Mouse (Mus musculus) monocyte, adult 5-6 weeks (primary cell): ENCODE results near the gene Bco2. TPM values are rescaled to one million over a fixed set of nuclear protein-coding genes. Genes with fewer than 3 reads are reported as not detected.

Experiments used
- ATAC-seq: fragments of 153-309, 156-312 bp; replicated peaks from 2 replicates; pipeline ENCODE4 v1.8.0; 2017; ENCODE audit warnings: mild to moderate bottlenecking; ENCODE audit not compliant: low TSS enrichment, insufficient number of reproducible peaks, severe bottlenecking, poor library complexity, low FRiP score
- total RNA-seq: library from RNA; stranded (forward); fragments of 200-1000, 200-491, 200-594 nt; gene quantifications from 3 replicates; pipeline ENCODE4 v1.2.3, GENCODE M21; 2017

Gene Bco2
- total RNA-seq, 1 experiment from 2014 or later: 1.9 TPM

DNA sequence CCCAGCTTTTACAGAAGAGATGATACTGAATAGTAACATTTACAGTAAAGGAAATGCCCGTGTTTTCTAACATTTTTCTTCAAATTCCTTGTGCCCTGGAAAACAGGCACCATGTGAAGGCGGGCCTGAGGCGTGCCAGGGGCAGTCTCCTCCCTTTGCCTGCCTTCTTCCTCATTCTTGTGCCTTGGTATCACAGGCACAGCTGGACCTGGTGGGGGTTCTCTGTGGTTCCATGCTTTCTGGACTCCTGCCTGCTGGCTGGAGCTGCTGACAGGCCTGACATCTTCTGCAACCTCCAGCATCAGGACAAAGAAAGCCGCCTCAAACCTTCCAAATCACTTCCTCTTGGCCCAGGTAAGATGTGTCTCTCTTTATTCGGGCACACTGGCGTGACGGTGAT, 10.2 kb upstream of the Bco2 start:
- no peak for ATAC-seq

- no peak for ATAC-seq
Measured at GRCm38 (mm10) chr9:50561918-50562360, 7.0 kb upstream of the Bco2 start.

DNA sequence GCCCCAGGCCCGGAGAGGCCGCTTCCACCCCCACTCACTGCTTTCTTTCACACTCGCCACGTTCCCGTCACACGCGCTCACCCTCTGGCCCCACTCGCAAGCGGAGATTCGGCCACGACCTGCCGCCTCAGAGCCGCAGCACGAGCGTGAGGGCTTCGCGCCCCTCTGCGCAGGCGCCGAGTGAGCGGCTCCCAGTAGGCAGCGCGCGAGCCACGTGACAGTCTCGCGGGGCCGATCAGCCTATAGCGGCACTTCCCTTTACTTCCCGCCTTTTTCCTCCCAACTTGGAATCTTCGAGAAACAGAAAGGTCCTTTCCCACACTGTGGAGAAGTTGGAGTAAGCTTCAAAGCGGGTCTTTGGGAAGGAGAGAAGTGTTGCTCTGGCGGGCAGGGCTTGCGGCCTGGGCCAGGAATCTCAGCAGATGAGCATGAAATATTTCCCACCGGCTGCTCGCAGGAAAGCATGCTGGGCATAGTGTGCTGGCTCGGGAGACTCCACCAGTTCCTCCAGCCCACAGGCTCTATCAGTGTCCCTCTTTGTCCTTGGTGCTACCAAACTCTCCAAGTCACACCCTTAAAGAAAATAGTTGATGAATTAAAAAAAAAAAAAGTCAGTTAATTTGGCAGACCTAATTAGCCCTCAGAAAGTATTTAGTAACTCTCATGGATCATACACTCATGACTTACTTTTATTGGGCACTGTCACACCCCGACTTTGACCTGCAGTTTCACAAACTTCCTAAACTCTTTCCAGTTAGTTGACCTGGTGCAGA, 6.3 kb upstream of the Bco2 start, which contains the start of gene Tex12:
TSS of gene Tex12 (minus strand) at position 181 of the 773 bp plus-strand sequence.
- ATAC-seq: no peak

DNA sequence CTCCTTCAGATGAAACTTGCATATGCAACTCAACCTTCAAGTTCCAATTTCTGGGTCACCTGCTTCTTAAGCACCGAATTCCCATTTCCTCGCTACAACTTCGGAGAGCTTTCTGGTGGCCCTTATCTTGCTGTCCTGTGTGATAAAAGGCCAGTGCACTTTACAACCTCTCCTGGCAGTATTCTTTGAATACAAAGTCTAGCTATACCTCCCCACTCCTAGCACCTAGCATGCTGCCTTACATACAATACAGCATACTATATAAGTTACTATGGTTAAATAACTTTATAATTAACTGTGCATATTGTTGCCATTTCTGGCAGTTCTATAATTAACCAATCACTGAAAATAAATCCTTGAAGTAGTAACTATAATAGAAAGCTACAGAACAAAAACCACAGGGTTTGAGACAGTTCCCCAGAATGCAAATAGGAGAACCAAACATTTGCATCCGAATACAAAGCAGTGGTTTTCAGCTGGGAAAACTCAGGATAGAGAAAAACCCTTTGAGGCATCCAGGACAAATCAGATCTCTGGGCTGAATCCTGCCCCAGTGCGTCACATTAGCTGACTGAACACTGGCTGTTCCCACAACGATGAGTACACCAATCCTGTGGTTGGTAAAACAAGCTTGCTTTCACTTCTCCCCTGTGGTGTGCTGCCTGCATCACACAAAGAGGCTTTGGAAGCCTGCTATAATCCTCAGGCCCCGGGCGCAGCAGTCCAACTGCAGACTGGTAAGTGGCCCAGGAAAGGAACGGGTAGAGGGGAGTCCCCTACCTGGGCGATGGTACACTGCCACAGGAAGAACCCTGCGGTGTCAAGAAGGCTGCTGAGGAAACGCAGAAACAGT, 514 bp downstream of the Bco2 start, which contains the start of gene Il18:
TSS of gene Il18 (plus strand) at position 587 of the 853 bp plus-strand sequence.
- peak; percentile 95 for ATAC-seq

DNA sequence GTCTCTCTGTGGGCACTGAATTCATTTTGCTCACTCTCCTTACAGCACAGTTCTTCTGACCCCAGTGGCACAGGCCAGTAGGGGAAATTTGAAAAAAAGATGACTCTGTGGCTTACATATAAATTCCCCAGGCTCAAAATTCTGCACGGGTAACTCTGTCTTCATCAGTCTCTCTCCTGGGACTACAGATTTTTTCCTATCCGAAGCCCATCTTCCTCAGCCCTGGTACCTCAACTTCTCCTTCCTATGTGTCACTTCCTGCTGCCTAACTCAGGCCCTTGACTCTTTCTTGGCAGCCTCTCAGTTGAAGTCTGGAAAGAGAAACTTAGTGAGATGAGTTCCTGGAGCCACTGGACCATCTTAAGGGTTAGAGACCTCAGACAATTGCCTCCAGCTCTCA, 1.4 kb downstream of the Bco2 start:
- no peak for ATAC-seq

DNA sequence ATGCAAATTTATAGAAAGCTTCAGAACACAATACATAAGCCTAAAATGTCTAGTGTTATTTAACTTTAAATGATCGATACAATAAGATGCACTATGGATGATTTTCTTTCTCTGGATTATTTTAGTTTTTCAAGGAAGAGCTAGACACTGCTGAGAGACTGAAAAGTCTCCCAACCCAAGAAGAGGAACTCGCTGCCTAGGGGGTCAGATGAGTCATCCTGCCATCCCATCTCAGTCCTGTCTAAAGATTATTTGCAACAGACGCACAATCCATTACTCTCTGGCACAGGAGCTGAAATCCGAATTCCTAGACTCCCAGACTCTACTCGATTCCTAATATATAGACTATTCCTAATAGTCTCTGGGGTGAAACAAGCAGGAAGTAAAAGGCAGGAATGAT, 2.8 kb downstream of the Bco2 start:
- ATAC-seq: no peak

GRCm38 (mm10) chr9:50548936-50549335, 6.0 kb downstream of the Bco2 start:
- no peak for ATAC-seq

DNA sequence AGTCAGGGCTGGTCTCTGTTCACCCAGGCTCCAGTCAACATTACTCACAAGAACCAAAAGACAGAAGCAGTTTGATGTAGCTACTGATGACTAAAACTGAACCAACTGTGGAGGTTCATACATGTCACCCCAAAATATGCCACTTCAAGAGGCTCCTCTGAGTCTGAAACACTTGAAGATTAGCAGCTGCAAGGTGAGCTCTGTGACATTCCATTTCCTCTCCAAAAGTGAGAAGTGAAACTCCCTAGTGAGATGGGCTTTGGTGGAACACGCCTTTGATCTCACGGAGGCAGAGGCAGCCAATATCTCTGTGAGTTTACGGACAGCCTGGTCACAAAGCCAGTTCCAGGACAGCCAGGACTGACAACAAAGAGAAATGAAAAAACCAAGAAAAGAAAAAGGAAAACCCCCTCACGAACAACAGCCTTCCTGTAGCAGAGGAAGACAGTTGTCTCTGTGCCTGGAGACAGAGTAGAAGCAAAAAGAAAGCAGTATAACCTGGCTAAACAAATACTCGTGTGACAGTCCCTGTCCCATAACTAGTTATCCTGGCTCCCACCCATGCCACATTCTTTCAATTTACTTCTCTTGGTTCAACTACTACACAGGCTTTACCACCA, 7.0 kb downstream of the Bco2 start:
- ATAC-seq: 0 out of 2 replicates have a peak, but pooled peaks have one; percentile 61

DNA sequence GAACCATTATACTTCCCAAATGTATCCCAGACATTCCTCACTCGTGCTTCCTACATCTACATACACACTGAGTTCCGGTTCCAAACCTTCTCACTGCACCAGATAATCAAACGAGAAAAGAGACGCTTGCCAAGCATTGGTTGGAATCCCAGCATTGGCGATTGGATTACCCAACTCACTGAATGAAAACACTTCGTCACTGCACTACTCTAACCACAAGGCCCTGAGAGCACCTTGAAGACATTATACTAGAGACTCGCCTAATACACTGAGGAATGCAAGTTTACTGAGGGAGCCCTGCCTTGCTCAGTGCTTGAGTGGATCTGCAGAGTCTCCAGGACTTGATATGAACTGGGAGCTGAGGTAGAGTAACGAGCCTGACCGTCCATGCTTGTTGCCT, 12.6 kb downstream of the Bco2 start:
- ATAC-seq: no peak

DNA sequence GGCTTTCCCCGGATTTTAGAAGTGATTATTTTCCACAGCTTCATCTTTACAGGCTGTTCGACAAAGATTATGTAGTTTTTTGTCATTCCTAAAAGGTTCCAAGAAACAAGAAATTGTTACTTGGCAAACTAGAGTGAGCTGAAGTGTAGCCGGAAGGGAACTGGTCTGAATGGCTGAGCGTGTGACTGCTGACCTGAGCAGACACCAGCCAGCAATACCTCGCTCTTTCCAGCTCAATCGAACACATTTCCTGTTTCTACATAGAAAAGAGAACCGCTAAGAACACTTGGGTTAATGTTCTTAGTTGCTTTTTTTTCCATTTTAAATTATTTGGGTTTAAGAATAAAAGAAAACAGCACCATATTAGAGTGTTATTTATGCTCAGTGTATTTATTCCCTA, 14.8 kb downstream of the Bco2 start:
- ATAC-seq: no peak

DNA sequence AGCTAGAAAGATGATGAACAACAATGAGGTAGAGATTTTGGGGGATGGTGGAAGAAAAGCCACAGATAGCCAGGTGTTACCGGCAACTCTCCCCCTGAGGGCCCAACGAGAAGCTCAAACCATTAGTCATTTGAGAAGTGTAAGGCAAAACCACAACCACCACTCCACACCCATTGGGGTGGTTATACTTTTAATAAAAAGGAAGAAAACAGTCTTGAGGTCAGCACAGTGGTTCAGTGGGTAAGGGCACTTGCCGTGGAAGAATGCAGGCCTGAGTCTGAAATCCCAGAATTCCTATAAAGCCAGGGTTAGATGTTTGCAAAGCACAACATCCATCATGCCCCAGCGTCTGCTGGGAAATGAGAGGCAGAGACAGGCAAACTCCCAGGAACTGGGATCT, 17.7 kb downstream of the Bco2 start:
- peak; percentile 79 for ATAC-seq

DNA sequence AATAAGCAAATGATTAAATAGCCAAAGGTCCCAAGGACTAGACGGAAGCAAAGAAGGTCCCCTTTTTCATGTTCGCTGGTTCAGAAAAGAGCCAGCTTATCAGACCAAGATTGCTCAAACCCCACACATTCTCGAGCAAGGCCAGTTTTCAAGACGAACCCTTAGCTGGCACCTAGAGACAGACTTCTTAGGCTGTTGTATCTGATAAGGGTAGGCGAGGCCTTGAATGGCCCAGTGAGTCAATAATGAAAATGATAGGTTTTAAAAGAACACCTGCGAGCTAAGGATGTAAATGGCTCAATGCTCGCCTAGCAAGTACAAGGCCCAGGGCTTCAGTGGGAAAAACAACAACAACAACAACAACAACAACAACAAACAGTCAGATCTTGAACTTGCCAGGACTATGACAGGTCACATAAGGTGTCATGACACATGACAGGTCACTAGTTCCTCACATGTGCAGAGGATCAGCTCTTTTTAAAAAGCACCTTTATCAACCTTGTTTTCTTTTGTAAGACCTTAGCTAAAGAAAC, 18.3 kb downstream of the Bco2 start:
- ATAC-seq: no peak

GRCm38 (mm10) chr9:50535930-50536329, 19.1 kb downstream of the Bco2 start:
- ATAC-seq: no peak

DNA sequence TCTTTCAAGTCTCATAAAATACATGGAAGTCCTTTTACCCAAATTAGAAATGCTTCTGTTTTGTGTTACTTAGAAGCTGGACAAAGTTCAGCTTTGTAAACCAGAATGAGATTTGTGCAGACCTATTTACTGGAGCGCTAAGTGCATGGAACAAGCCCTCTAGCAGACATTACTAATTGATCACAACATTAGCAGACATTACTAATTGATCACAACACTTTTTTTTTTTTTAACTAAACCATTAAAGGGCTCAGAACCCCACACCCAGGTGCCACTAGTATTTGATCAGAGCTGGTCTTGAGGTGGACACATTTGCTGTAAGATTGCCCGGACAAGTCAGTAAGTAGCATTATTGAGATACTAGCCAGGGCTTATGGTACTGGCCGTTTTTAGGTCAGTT, 21.2 kb downstream of the Bco2 start:
- ATAC-seq: no peak

DNA sequence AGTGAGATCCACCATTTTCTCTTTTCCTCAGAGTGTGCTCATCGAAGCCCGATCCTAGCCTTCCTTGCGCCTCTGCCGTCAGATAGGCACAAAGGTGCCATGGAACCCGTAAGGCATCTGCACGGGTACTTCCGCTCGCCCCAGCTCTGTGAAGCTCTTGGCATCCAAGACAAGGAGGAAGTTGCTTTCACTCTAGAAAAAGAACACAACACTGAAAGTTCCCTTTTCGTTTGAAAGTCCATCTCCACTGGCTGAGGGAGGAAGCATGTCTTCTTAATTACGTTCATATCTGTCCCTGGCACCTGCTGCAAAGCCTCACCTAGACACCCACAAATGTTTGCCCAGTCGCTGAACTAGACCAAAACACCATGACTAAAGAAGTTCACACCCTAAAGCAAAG, 21.7 kb downstream of the Bco2 start:
- ATAC-seq: peak; percentile 67

DNA sequence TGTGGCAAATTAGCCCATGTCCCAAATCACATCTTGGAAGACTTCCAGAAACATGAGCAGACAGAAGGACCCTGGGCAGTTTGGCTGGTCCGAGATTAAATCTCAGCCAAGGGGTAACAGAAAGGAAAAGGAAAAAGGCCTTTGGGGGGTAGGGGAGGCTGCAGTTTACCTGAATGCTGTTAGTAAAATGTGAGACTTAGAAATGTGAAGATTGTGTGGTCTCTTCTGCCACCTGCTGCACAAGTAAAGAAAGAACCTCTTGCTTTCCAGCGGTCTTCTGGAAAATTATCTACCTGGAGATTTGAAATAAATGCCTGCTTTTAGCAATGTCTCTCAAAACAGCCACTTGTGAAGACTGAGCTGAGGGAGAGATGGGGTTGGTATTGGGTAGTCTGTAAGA, 24.1 kb downstream of the Bco2 start:
- ATAC-seq: no peak

- peak; percentile 84 for ATAC-seq
Measured at GRCm38 (mm10) chr9:50528293-50528892, 26.6 kb downstream of the Bco2 start, which contains the start of gene Pts. Gene Pts (minus strand): TSS chr9:50528724.

DNA sequence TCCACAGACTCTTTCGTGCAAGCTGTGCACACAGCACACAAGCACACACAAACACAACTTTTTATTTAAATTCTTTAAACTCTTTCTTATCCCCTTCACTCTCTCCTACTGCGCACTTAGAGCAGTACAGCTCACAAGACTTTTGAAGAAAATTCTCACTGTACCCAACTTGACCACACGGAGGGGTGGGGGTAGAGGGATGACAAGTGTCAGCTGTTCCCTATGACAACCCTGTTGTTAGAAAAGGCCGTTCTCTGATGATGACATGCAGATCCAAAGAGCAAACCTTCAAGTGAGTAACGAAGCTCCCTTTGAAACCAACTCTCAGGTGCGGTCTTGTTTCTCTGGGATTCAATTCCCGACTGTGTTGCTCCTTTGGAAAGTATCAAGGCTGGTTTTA, 27.1 kb downstream of the Bco2 start:
- 0 out of 2 replicates have a peak, but pooled peaks have one; percentile 32 for ATAC-seq

GRCm38 (mm10) chr9:50525585-50525984, 29.4 kb downstream of the Bco2 start:
- ATAC-seq: no peak
